Mouse (Mus musculus) heart, adult 8-10 months (tissue): Measurements from ENCODE around the gene Btbd35f28. TPM values are rescaled to one million over a fixed set of nuclear protein-coding genes. Genes with fewer than 3 reads are reported as not detected.
"Not testable (repeated sequence)": the region's sequence is repeated elsewhere in the genome, so short reads cannot be mapped to it uniquely, and the experiment has no call there.

Experiments used
- DNase-seq: peaks from one replicate; pipeline ENCODE4 v3.0.0; 2022; ENCODE audit warnings: low spot score
- total RNA-seq, 4 experiments: library from RNA; stranded (reverse); gene quantifications; 2 replicates each; pipeline ENCODE4 v1.2.4; 2022

Btbd35f28 gene
- total RNA-seq = not detected

DNA sequence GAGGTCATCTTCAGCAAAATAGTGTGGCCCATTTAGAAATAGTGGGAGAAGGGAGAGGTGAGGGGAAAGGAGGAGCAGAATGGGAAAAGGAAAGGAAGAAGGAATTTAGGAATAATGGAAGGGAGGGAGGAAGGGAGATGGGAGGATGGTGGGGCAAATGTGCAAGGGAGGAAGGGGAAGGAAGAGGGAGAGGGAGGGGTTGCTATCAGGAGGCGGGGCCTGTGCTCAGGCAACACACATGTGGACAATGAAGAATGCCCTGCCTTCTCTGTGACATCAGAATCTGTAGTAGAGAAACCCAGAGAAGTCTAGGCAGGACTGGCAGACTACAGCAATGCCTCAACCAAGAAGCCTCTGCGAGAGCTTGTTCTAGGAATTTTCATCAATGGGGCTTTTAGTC is at the start of gene Btbd35f28:
Btbd35f28 (plus strand) TSS at position 301 of the 400 bp plus-strand sequence.
- DNase-seq = not testable (repeated sequence)

Other genes starting within 250 kb of the Btbd35f28 start
- gene Btbd35f16, start 239.6 kb upstream of the Btbd35f28 start, total RNA-seq = not detected
- gene Btbd35f3, start 158.9 kb upstream of the Btbd35f28 start, total RNA-seq = not detected
- not detected for gene Btbd35f20, start 94.7 kb downstream of the Btbd35f28 start, total RNA-seq
- not detected for gene Btbd35f17, start 174.1 kb downstream of the Btbd35f28 start, total RNA-seq